Mouse (Mus musculus): ENCODE measurements around the gene Bcl10.
"Not testable (repeated sequence)": the region's sequence is repeated elsewhere in the genome, so short reads cannot be mapped to it uniquely, and the experiment has no call there.

Gene Bcl10

DNA sequence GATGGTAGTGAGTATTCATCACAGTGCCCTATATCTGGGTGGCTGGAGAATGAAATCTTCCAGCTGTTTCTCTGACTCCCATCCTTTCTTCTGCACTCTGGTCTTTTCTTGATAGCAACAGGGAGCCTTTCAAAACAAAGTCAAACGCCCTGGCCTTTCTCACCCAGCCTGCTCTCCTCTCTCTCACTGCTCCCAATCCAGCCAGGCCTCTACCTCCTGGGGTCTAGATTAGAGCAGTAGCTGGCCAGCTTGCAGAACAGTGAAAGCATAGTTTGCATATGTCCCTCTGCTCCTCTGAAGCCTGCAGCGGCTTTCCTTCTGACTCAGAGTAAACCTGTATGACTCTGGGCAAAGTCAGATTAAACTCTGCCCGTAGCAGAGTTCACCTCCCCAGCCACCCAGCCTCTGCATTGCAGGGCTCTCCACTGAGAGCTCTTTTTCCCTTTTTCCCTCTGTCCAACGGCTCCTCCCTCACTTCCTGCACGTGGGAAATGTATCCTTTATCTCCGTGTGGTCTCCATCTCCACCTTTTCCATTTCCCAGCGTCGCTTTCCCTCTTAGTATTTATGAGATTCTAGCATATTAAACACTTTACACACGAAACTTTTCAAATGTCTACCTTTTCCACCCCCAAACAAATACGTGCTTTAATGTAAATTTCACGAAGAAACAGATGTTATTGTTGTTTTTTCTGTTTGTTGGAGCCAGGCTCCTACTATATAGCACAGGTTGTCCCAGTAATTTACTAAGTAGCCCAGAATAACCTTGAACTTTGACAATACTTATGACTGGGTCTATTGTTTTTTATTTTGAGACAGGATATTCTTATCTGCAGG is at the start of gene Bcl10:
Gene Bcl10 (plus strand): TSS at position 786 of the 836 bp plus-strand sequence.
- DNase-seq (ENCODE audit: low spot score): no peak

DNA sequence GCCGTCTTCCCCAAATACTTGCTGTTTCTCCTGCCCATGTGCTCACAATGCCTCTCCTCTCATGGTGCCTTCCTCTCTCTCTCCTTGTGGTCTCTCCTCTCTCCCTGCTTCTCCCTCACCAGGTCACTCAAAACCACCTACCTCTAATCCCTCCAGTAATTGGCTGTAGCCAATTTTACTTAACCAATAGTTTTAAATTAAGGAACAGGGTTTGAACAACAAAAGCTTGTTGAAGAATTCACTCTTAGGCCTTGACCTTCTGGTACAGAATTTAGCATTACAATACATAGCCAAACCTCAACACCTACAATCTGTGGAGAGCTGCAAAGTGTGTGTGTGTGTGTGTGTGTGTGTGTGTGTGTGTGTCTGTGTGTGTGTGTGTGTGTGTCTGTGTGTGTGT is 49.3 kb upstream of the Bcl10 start:
- DNase-seq (ENCODE audit: low spot score): no peak

- DNase-seq (ENCODE audit: low spot score): no peak
Measured at GRCm38 (mm10) chr3:145874126-145874525, 48.5 kb upstream of the Bcl10 start.

GRCm38 (mm10) chr3:145876120-145876519 is 46.5 kb upstream of the Bcl10 start:
- no peak for DNase-seq (ENCODE audit: low spot score)

- not testable (repeated sequence) for DNase-seq (ENCODE audit: low spot score)
Measured at GRCm38 (mm10) chr3:145878867-145879266, 43.7 kb upstream of the Bcl10 start.

- no peak for DNase-seq (ENCODE audit: low spot score)
Measured at GRCm38 (mm10) chr3:145880335-145880734, 42.3 kb upstream of the Bcl10 start.

- DNase-seq (ENCODE audit: low spot score): no peak
Measured at GRCm38 (mm10) chr3:145882076-145882874, 40.3 kb upstream of the Bcl10 start.

DNA sequence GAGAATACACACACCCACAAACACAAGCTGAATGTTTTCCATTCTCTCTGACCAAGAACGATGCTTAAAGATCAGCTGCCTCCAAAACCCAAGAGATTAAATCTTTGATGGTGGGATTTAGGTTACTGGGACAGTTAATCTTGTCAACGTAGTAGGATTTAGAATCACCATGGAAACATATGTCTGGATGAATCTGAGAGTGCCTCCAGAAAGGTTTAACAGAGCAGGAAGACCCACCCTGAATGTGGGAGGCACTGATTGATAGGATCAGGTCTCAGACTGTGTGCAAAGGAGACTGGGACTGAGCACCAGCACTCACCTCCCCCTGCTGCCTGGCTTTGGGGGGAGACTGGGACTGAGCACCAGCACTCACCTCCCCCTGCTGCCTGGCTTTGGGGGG is 39.4 kb upstream of the Bcl10 start:
- no peak for DNase-seq (ENCODE audit: low spot score)

GRCm38 (mm10) chr3:145885376-145885775 is 37.2 kb upstream of the Bcl10 start:
- DNase-seq (ENCODE audit: low spot score): no peak

DNA sequence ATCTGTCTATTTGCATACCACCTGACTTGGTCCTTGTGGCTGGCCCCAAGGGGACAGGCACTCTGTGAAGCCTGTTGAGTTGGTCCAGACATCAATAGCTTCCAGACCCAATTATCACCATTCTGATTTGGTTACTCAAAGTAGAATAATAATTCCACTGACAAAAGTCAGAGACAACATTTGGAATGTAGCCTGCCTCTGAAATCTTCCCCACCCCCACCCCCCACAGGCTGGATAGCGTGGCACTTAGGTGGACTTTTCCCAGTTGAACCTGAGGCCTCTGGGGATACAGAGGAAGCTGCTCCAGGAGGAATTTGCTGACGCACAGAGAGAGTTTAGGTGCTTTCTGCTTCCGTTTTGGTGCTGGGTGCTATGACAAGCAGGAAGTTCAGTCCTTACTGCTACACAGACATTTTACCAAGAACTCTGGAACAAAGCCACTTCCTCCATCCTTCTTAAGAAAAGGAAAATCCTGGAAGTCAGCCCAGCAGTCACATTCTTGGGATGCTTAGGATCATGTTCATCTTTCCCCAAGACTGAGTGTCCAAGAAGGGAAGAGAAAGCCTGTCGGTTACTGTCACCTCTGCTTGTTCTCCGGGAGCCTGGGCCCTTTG is 36.6 kb upstream of the Bcl10 start:
- no peak for DNase-seq (ENCODE audit: low spot score)

- no peak for DNase-seq (ENCODE audit: low spot score)
Measured at GRCm38 (mm10) chr3:145887430-145887971, 35.1 kb upstream of the Bcl10 start.

- DNase-seq (ENCODE audit: low spot score): no peak
Measured at GRCm38 (mm10) chr3:145890346-145891132, 32.1 kb upstream of the Bcl10 start.

GRCm38 (mm10) chr3:145892451-145892850 is 30.2 kb upstream of the Bcl10 start:
- no peak for DNase-seq (ENCODE audit: low spot score)

DNA sequence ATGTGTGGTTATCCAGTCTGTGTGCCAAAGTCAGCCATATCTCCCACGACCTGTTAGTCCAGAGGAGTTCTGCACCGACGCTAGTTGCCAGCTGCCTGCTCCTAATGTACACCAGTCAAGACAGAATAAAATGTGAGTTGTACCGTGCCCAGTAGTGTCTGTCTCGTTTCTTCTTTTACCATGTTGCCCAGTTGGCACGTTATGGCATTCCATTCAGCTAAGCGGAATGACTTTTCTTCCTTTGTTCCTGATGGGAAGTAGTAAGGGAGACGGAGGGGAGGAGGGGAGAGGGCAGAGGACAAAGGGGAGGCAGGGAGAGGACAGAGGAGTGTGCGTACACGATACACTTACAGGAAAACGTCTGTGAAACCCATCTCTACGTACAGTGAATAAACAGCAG is 28.5 kb upstream of the Bcl10 start:
- DNase-seq (ENCODE audit: low spot score): no peak

DNA sequence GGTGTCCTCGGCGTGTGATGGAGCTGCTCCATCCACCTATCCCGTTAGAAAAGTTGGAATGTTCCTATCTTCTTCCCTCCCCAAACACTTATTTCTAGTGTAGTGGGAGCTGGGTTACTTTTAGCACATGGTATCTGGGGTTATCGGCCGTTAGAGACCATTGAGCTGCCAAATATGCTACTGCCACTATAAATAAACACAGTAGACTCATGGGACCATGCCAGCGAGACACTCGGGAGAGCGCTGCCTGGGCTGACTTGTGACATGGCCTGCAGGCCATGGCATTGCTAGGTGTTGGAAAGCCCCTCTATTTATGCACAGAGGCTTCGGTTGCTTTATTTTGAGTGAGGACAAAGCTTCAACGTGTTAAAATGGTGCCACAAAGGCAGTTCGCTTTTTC is 24.9 kb upstream of the Bcl10 start:
- no peak for DNase-seq (ENCODE audit: low spot score)

- no peak for DNase-seq (ENCODE audit: low spot score)
Measured at GRCm38 (mm10) chr3:145899832-145900231, 22.8 kb upstream of the Bcl10 start.

DNA sequence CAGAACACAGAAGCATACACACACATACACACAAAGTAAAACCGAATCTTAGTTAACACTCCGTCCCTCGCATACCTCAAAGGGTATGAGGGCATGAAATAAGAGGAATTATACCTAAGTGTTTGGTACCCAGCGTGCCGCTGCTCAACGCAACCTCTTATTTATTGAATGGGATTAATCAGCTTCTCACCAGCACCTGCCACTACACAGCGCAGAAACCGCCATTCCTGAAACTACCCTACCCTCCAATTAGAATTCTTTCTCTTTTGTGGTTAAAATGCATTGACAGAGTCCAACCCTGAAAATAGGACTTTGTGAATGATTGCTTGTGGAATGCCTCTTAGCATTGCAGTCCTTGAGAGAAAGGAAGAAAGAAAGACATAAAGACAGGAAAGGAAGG is 19.1 kb upstream of the Bcl10 start:
- DNase-seq (ENCODE audit: low spot score): no peak

GRCm38 (mm10) chr3:145904850-145905776 is 17.5 kb upstream of the Bcl10 start:
- no peak for DNase-seq (ENCODE audit: low spot score)

DNA sequence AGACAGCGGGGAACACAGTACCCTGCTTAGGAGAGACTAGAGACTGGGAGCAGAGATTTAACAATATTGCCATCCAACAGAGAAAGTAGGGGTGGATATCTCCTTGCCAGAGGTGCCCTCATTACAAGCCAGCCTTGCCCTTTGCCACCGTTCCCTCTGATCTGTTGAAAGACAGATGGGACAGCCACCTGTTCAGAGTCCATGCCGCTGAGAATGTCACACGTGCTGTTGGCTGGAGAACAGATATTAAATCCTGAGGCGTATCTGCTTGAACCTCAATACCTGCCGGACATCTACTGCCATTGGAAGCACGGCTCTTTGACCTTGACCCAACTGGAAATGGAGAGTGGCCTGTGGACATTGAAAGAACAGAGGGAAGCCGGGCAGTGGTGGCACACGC is 16.0 kb upstream of the Bcl10 start:
- no peak for DNase-seq (ENCODE audit: low spot score)

DNA sequence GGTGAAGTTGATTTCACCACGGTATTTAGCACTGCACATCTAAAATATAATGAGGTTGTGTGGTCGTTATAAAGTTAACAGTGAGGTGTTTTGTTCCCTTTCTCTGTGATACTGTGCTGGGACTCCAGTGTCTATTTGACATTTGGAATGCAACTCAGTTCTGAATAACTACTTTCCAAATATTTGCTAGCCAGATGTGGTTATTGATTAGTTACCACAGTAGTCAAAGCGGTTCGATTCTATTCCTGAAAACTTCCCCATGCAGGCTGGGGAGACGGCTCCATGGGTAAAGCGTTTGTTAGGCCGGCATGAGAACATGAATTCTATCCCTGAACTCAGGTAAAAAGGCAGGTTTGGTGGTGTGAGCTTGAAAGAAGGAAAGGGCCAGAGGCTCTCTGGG is 10.1 kb upstream of the Bcl10 start:
- DNase-seq (ENCODE audit: low spot score): no peak

DNA sequence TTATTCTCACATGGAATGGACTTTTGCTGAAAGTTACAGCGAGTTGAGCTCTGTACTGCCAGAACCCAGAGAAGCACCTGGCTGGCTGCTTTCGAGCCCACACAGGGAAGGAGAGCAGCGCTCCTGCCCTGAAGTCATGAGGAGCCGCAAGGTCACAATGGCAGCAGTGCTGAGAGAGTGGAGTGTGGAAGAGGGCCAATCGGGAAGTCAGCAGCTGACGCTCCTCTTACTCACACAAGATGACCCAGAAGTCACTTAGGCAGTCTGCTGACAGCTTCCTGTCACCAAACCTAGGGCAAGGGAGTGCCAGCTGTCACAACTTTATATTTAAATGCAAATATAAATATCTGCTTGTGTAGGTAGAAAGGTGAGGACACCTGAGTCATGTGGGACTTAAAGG is 9.3 kb upstream of the Bcl10 start:
- no peak for DNase-seq (ENCODE audit: low spot score)

Measured in urinary bladder, postnatal 10 days (tissue).